Mouse (Mus musculus) cerebellum, adult 2 months (tissue): ENCODE results near the gene Nos1.

Experiments
- CTCF ChIP-seq: fragments of 200-500 bp; IDR thresholded peaks from 2 replicates; pipeline ENCODE4 v1.5.1; 2011; ENCODE audit warnings: low read depth, mild to moderate bottlenecking, control low read depth, low read length, moderate library complexity, borderline replicate concordance; ENCODE audit not compliant: insufficient read depth
- POLR2A ChIP-seq: fragments of 200-500 bp; IDR thresholded peaks from 2 replicates; pipeline ENCODE4 v1.6.1; 2011; ENCODE audit warnings: low read length, control low read depth, borderline replicate concordance; ENCODE audit not compliant: insufficient read depth

DNA sequence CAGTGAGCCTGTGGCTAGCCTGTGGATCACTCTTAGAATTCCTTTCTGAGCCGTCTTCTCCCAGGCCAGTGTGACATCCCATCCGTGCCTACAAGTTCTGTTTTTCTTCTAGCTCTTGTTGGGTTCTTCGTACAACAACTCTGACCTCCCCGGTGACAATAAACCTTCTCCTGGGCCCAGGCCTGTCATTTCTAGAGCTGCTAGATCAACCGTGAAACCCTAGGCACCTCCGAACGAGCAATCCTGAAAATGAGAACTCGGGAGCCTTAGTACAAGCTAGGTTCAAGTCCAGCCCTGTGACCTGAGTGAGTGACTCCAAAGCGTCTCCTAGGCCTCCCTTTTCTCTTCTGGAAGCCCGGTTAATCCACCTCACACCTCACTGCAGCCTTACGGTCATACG is 69.6 kb downstream of the Nos1 start:
- no peak for TF ChIP-seq CTCF
- no peak for TF ChIP-seq POLR2A
